Mouse (Mus musculus) kidney, adult 2 months (tissue): ENCODE results near the gene Slc25a12.

Experiments used
- CTCF ChIP-seq: fragments of 200-500 bp; conservative IDR thresholded peaks from 2 replicates; pipeline ENCODE4 v1.5.1; 2011; ENCODE audit warnings: low read depth, mild to moderate bottlenecking, control low read depth, low read length, moderate library complexity, mixed read lengths; ENCODE audit not compliant: insufficient read depth, insufficient read length
- POLR2A ChIP-seq: fragments of 200-500 bp; IDR thresholded peaks from one replicate; pipeline ENCODE4 v1.6.1; 2011; ENCODE audit warnings: low read depth, low read length, control low read depth

DNA sequence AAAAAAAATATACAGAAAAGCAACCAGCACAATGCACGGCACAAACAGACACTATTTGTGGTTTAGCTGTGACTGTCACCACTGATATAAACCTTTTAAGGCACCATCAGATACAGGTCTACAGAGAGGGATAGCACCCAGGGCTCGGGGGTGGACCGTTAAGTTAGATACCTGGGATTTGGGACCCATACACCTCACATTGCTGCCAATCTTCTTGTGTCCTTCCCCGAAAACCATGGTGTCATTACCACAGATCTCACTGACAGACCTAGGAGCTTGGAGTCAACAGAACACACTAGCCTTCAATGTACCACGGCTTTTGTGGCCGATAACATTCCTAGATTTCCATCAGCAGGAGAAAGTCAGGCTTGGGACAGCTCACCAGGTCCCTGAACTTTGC, 30.9 kb downstream of the Slc25a12 start:
- TF ChIP-seq CTCF = no peak
- TF ChIP-seq POLR2A = no peak
